Mouse (Mus musculus): ENCODE measurements at regions not wholly inside any gene's neighbourhood (a gene's known extent, or its start where the extent isn't known, plus 50 kb on each side); places are given as distances from the start of the nearest gene placed in this dataset.

DNA sequence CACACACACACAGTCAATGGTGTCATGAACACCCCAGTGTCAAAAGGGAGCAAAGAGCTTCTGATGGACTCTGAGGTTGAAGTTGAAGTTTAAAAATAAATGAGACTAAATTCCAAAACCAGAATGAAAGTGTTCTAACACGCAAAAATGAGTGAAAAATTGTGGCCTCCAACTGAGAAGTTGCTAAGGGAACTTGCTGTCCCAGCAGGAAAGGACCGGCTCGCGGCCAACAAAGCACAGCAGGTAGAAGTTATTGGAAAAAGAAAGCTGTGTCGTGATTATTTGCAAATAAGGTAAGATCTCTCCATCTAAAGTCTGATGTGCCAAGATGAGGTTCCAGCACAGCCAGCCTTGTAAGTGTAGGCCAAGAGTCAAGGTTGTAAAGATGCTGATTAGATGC is 169.7 kb downstream of the Nrp2 start:
- DNase-seq (ENCODE audit: low spot score): no peak

DNA sequence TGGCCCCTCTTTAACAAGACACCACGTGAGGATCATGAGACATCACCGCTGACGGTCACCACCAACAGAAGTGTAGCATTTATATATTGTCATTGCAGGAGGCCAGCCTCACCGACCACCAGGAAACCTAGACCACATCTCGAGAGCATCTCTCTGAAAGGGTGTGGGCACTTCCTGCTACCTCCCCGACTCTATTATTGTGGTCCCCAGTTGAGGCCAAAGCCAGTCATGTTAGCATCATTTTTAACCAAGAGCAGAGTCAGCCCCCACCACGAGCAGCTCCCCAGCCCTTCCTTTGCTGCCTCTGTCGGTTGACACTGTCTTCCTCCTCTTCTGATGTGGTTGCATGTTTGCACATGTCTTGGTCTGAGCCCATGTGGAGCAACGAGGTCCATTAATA is 172.5 kb downstream of the Nrp2 start:
- peak; percentile 60 for DNase-seq (ENCODE audit: low spot score)

DNA sequence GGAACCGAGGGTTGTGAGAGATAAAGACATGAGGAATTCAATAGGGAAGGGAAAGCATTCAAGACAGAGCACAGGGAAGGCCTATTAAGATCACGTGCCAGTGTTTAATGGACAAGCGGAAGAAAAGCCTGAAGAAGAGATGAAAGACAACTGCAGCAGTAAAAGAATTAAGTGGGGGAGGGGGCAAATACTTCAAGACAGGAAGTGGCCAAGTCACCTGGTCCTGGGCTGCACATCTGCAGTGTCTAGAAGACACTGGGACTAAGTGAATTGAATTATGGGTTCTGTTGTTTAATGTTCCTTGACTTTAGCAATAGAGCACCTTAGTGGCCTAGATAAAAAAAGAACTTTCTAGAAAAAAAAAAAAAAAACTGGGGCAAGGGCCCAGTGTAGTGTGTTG is 173.6 kb downstream of the Nrp2 start:
- peak; percentile 50 for DNase-seq (ENCODE audit: low spot score)

DNA sequence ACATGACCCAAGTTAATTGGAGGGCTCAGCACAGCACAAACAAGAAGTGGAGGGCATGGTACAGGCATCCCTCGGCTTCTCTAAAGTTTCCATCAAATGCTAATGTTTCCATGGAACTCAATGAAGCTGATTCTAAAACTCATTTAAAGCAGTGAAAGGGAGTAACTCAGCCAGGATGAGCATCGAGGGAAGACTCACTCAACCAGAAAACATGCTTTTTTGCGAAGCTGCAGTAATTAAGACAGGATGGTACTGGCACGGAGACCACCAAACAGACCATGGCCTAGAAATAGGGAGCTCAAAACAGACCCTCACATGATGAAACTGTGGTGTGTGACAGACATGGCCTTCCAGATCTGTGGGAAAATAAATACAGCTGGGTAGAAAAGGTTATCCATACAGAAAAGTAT is 177.8 kb downstream of the Nrp2 start:
- no peak for DNase-seq (ENCODE audit: low spot score)

DNA sequence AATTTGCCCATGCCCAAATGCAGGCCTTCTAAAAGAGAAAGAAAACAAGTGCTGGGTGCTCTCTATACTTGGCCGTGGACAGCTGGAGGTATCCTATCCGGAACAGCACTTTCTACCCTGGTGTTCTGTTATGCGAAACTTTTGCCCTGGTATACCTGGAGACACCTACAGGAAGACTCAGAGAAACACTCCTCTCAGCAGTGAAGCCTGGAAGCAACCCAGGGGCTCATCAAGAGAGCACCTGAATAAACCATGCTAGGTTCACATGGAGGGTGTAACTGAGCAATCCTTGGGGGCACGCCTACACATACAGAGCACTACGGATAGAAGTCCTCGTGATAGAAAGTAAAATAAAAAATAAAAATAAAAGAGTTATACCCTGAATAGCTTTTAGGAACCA is 178.4 kb downstream of the Nrp2 start:
- no peak for DNase-seq (ENCODE audit: low spot score)

DNA sequence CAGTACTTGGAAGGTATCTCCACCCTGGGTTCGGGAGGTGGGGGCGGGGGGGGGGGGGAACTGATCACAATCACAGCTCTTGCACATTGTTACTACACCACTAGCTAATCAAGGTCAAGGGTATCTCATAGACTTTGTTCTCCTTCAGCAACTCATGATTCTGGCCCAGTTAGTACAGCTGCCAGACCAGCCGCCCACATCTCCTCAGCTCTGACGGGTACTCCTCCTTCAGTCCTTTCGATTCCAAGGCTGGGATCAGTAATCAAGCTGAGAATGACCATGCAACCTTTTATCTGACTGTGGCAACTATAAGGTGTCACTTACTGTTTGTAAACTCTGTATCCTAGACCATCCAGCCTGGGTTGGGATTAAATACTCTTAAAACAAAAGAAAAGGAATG is 178.9 kb downstream of the Nrp2 start:
- DNase-seq (ENCODE audit: low spot score): no peak

DNA sequence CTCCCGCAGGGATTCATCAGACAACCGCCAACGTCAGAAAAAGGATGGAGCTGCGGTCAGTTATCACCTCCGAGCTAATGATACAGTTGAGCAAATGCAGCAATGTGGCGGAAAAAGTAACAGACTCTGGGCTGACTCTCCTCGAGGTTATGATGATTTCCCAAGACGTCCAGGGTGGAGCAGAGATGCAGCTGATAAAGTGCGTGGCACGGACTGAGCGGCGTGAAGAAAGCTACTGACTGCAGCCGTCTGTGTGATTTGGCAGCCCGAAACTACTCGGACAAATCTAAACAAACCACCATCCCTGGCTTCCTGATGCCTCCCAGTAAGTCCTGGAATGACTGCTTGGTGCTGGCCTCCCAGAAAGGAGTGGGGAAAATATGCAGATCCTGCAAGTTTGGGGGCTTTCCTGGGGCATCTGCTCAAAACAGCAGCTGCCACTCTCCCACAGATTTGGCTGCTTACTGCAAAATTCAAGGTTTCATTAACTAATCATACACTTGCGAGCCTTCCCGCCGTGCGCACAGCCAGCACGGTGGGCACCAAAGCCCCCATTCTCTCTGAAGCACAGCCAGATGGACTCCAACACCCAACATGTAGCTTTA is 181.9 kb downstream of the Nrp2 start:
- DNase-seq (ENCODE audit: low spot score): no peak

DNA sequence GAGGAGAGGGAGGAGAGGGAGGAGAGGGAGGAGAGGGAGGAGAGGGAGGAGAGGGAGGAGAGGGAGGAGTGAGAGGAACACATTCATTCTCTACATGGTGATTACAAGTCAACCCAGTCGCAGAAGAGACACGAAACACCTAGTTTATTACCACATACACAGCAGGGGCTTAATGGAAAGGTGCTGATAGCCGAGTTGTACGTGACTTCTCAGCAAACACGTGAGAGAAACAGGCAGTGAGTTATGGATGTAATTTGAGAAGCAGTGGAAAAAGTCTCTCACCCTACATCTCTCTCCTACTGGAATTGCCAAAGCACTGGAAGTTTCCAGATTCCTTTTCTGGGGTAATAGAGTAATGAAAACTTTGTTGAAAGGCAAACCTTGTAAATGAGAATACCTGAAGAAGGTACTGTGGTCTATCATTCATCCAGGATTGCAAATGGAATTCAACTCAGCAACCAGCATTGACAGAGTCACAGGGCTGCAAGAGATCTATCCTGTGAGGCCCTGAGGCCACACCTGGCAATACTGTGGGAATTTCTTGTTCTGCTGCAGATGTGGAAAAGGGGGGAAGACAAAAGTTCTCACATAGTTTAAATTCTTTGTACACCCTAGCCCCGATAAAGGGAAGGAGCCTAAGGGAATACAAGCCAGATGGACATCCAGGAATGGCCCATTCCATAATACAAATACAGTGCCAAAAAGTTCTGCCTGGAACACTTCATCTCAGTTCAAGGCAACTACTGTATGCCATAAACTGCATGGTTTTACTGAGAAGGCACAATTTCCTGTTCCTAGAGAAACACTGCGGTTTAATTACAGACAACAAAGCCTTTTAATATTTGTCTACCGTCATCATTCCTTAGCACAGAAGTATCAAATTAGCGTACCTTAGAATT is 184.7 kb downstream of the Nrp2 start:
- DNase-seq (ENCODE audit: low spot score): no peak

DNA sequence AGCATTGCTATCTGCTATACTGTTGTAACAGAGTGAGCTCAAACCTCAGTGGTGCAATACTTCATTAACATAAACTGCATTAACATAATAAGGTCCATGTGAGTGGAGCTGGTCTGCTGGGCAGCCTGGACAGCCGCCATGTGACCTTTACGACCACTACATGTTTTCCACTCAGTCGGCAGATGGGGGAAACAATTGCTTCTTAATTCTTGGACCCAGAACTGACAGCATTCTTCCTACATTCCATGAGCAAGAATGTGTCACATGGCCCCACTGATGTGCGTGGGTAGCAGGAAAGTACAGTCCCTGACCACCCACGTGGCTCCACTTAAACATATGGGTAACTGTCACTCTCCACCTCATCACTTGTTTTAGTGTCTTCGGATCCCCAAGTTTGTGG is 198.3 kb downstream of the Nrp2 start:
- no peak for DNase-seq (ENCODE audit: low spot score)

DNA sequence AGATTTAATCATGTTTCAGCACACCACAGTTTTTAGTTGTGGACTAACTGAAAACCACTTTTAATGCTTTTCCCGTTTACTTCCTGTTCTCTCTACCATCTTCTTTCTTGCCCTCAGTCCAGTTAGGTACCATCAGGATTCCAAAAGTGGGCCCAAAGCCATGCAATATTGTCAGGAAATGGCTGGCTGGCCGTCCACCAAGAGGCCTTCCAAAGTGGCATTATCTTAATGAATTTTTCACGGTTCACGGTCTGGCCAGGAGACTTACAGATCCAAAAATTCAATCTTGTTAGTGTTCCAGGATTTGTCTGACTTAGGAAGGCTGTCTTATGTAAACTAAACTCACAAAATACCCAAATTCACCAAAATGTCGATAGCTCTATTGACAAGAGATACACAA is 198.8 kb downstream of the Nrp2 start:
- no peak for DNase-seq (ENCODE audit: low spot score)

DNA sequence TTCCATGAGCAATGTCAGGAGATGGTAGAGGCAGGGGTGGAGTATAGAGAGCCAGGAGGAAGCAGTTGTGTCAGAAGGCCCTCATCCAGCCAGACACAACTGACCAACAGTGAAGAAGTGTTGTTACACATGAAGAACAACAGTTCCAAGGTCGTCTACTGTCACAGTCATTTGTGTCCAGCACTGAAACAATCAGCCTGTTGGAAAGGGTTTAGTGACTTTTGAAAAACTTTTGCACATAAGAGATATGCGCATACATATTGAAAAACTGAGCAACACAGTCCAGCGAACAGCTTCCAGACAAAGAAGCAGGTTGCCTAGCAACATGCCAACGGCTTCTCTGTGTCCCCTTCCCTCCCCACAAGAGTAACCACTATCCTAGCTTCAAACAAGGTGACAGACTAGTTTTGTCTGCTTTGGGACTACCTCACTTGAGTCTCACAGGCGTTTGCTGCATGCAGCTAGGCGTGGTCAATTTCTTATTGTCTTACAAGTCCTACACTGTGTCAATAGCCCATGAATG is 199.9 kb downstream of the Nrp2 start:
- DNase-seq (ENCODE audit: low spot score): no peak

DNA sequence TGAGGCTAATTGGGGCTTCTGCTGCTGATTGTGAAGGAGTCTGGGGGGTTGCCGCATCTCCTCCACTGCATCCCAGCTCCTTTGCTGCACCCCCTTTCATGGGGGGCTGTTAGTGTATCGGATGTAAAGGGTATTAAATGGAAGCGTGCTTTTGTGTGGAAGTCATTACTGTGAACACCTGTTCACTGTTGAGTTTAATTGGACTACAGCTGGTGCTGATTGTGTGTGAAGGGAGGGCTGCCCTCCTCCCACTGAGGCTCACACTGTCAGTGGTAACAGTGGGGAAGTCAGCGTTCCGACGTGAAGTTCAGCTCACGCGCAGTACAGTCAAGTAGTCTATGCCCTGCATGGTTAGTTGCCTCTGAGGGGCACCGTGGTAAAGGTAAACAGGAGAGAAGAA is 202.7 kb downstream of the Nrp2 start:
- DNase-seq (ENCODE audit: low spot score): no peak

DNA sequence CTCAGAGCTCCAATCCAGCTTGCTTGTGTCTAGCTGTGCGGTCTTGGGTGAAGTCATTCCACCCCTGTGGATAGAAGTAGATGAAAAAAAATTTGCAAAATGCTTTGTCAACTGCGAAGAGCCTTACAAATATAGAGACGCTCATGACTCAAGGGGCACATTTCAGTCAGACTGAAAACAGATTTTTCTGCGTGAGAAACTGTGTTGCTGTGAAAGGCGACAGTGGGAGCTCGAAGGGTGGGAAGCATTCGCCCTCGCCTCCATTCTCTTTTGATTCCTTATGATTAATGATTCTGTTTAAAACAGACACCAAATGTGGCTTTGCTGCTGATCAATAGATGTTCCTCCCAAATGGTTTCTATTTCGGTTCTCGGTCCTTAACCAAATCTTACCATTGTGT is 204.2 kb downstream of the Nrp2 start:
- DNase-seq (ENCODE audit: low spot score): no peak
